Mouse (Mus musculus) myocyte (in vitro differentiated cells): Measurements from ENCODE around the gene Sgsm1.
A peak's percentile ranks its signal among the peaks of the same experiment; 100 is the strongest.

ENCODE experiments used
- CEBPB ChIP-seq: IDR thresholded peaks from 2 replicates; pipeline ENCODE4 v1.6.1; 2011; ENCODE audit warnings: mild to moderate bottlenecking, moderate library complexity; ENCODE audit not compliant: poor library complexity, insufficient read depth, severe bottlenecking
- E2F4 ChIP-seq: IDR thresholded peaks from one replicate; pipeline ENCODE4 v1.6.1; 2011; ENCODE audit warnings: mild to moderate bottlenecking, control low read depth, moderate library complexity; ENCODE audit not compliant: insufficient read depth
- MAX ChIP-seq: IDR thresholded peaks from one replicate; pipeline ENCODE4 v1.6.1; 2011; ENCODE audit warnings: low read depth, mild to moderate bottlenecking, control low read depth
- MYOD1 ChIP-seq, 3 experiments: IDR thresholded peaks; one replicate each; pipeline ENCODE4 v1.6.1; 2011; ENCODE audit warnings: control low read depth in 2 of 3, low read depth in 2 of 3, mild to moderate bottlenecking in 2 of 3, moderate library complexity in 1 of 3; ENCODE audit not compliant: insufficient read length in 2 of 3, control insufficient read depth in 1 of 3
- MYOG ChIP-seq, 3 experiments: IDR thresholded peaks; one replicate each; pipeline ENCODE4 v1.6.1; 2011; ENCODE audit warnings: control low read depth in 2 of 3, low read depth in 2 of 3, mild to moderate bottlenecking in 2 of 3; ENCODE audit not compliant: insufficient read length in 2 of 3, control insufficient read depth in 1 of 3, insufficient read depth in 1 of 3
- POLR2A ChIP-seq: IDR thresholded peaks from one replicate; pipeline ENCODE4 v1.6.1; 2011; ENCODE audit warnings: low read depth, mild to moderate bottlenecking, control low read depth, moderate library complexity; ENCODE audit not compliant: insufficient read length
- POLR2AphosphoS2 ChIP-seq: IDR thresholded peaks from one replicate; pipeline ENCODE4 v1.6.1; 2011; ENCODE audit warnings: low read depth, control low read depth; ENCODE audit not compliant: insufficient read length
- REST ChIP-seq: IDR thresholded peaks from one replicate; pipeline ENCODE4 v1.6.1; 2011; ENCODE audit warnings: mild to moderate bottlenecking, control low read depth, moderate library complexity; ENCODE audit not compliant: insufficient read depth, insufficient read length
- TCF12 ChIP-seq: IDR thresholded peaks from one replicate; pipeline ENCODE4 v1.6.1; 2011; ENCODE audit warnings: mild to moderate bottlenecking, control low read depth; ENCODE audit not compliant: poor library complexity, insufficient read depth, severe bottlenecking
- USF1 ChIP-seq: IDR thresholded peaks from one replicate; pipeline ENCODE4 v1.6.1; 2011; ENCODE audit warnings: low read depth, mild to moderate bottlenecking, control low read depth, moderate library complexity

DNA sequence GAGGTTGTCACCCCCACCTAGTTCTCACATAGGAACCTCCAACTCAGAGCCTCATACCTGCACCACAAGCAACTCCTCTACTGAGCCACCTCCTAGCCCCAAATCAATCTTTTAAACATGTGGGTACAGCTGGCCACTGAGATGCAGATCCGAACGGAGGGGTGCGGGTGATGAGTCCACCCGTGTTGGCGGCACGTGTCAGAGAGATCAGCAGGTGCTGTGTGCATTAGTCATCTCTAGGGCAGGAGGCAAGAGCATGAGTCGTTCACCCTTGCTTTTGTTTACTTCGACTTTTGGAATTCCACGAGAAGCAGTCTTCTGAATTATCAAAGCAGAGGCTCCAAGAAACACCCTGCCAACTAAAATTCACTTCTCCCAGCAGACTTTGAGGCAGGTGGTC lies 106.4 kb downstream of the Sgsm1 start:
- TF ChIP-seq REST = no peak
- TF ChIP-seq USF1 = no peak
- TF ChIP-seq MYOG (IDR thresholded peaks at IDR 0.05; ENCODE audit: control insufficient read depth in 1 of 3, insufficient read depth in 1 of 3, insufficient read length in 2 of 3, low read depth in 2 of 3) = peak in 1 of 3 experiments; percentile 45
- TF ChIP-seq POLR2A = no peak
- TF ChIP-seq TCF12 = no peak
- TF ChIP-seq MAX = no peak
- TF ChIP-seq CEBPB = no peak
- no peak for TF ChIP-seq E2F4
- peak in 2 of 3 experiments; percentile 49 to 73 for TF ChIP-seq MYOD1 (IDR thresholded peaks at IDR 0.05; ENCODE audit: control insufficient read depth in 1 of 3, insufficient read length in 2 of 3, low read depth in 2 of 3)
- TF ChIP-seq POLR2AphosphoS2 = no peak
